Mouse (Mus musculus) megakaryocyte, embryonic 14.5 days (primary cell): ENCODE data around the gene Gtf2ird1. TPM values are rescaled to one million over a fixed set of nuclear protein-coding genes. Genes with fewer than 3 reads are reported as not detected.

Experiments
- H3K27me3 ChIP-seq: replicated peaks from 2 replicates; pipeline ENCODE3; 2012; ENCODE audit warnings: inconsistent platforms
- H3K36me3 ChIP-seq: replicated peaks from 2 replicates; pipeline ENCODE3; 2012; ENCODE audit warnings: low read length, inconsistent platforms, mixed read lengths
- H3K4me1 ChIP-seq: 2 replicates; pipeline ENCODE4 v1.6.1; 2012; ENCODE audit warnings: inconsistent platforms
- H3K4me3 ChIP-seq: replicated peaks from 2 replicates; pipeline ENCODE3; 2012; ENCODE audit warnings: moderate library complexity, mild to moderate bottlenecking, inconsistent platforms
- H3K9me3 ChIP-seq: 2 replicates; pipeline ENCODE4 v1.6.1; 2012; ENCODE audit warnings: inconsistent platforms
- FLI1 ChIP-seq: IDR thresholded peaks from 2 replicates; pipeline ENCODE4 v1.6.1; 2012; ENCODE audit warnings: low read length, inconsistent platforms, mixed read lengths
- GATA1 ChIP-seq: IDR thresholded peaks from 3 replicates; pipeline ENCODE4 v1.6.1; 2012; ENCODE audit warnings: mixed read lengths, low read length, inconsistent platforms, borderline replicate concordance
- polyA plus RNA-seq: library from polyadenylated mRNA; stranded (reverse); fragments of >175 nt; gene quantifications from 2 replicates; pipeline ENCODE4 v1.2.3, GENCODE M21; 2012; ENCODE audit warnings: low replicate concordance; ENCODE audit not compliant: insufficient read depth

The Gtf2ird1 gene
- polyA plus RNA-seq, 1 experiment: 32.1 TPM

DNA sequence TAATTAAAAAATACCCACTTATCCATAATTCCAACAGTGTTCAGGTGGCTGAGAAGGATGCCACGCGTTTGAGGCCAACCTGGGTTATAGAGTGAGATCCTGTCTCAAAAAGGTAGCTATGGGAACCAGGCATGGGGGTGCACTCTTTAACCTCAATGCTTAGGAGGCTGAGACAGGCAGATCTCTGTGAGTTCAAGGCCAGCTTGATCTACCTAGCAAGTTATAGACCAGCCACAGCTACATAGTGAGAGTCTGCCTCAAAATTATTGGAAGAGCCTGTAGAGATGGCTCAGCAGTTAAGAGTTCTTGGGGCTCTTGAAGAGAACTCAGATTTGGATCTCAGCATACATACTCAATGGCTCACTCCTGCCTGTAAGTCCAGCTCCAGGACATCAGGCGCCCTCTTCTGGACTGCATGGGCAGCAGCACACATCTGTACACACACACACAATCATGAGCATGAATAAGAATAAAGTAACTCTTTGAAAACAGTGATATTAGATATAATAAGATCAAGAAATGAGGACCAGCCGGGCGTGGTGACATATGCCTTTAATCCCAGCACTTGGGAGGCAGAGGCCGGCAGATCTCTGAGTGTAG is 18.6 kb upstream of the Gtf2ird1 start:
- no peaks in the 10 kb centered on the region for H3K27me3 ChIP-seq
- H3K9me3 ChIP-seq: peaks cover 14% of the 10 kb centered on the region
- H3K36me3 ChIP-seq: no peaks in the 10 kb centered on the region
- no peaks in the 10 kb centered on the region; the same call in 1 of the 2 replicates for H3K4me1 ChIP-seq
- TF ChIP-seq FLI1: no peak
- TF ChIP-seq GATA1: no peak
- no peak overlapping the region for H3K4me3 ChIP-seq

DNA sequence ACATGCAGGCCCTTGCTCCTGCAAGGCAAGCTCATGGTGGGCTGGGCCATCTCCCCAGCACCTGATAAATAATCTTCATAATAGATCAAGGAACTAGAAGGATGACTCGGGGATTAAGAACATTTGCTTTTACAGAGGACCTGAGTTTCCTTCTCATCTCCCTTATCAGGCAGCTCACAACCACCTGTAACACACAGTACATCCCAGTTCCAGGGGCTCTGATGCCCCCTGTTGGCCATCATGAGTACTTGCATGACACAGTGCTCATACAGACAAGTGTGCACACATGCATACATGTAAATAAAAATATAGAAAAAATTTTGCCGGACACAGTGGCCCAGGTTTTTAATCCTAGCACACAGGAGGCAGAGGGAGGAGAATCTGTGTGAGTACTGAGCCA is 17.4 kb upstream of the Gtf2ird1 start:
- Histone ChIP-seq H3K9me3 (peaks cover 14% of the 10 kb centered on the region), H3K27me3 (peaks cover under 1% of the 10 kb centered on the region), H3K36me3 (no peaks in the 10 kb centered on the region), H3K4me1 (no peaks in the 10 kb centered on the region; the same call in 1 of the 2 replicates), H3K4me3 (no peak overlapping the region)
- TF ChIP-seq FLI1 (no peak), GATA1 (no peak)

DNA sequence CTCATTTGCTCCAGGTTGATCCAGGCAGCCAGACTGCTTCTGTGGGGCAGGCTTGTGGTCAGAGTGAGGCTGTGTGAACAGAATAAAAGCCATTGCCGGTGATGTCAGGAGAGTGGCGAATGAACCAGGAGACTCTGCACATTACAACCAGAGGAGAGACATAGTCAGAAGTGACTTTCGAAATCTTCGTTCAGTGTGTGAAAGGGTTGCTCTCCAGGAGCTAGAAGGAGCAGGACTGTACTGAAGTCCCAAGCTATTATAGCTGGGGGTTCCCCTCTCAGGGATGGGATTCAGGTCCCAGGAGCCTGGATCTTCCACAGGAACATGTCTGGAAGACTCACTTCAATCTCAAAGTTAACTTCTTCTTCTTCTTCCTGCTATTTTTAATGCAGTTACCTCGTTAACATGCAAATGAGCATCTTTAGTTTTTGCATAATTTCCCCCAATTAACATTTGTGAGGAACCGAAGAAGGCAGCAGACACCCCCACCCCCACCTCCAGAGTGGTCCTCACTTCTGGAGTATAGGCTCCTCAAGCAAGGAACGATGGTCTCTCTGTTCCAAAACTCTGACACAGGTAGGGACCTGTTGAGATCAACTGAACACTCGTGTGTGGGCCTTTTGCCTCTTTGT is 14.1 kb upstream of the Gtf2ird1 start:
- Histone ChIP-seq H3K4me3 (no peak overlapping the region), H3K9me3 (peaks cover 6% of the 10 kb centered on the region), H3K36me3 (no peaks in the 10 kb centered on the region), H3K4me1 (peaks cover 16% of the 10 kb centered on the region), H3K27me3 (peaks cover 4% of the 10 kb centered on the region)
- TF ChIP-seq FLI1 (no peak), GATA1 (no peak)

DNA sequence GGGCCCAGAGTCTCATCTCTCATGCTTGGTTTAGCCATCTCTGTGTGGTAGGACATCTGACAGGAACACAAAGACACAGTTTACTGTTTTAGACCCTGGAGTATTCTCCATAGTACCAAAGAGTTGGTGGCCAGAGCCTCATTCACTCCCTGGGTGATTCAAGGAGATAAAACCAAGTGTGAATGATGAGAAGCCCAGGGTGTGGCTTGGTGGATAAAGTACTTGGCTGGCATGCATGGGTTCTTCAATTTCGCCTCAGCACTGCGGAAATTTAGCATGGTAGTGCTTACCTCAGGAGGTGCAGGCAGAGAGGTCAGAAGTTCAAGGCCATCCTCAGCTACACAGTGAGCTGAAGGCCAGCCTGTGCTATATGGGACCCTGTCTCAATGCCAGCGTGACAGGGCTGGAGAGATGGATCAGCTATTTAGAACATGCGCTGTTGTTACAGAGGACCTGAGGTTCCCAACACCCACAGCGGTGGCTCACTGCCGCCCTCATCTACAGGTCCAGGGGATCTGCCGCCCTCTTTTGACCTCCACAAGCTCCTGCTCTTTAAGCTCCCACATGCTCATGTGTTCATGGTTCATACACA is 13.1 kb upstream of the Gtf2ird1 start:
- Histone ChIP-seq H3K36me3 (no peaks in the 10 kb centered on the region), H3K27me3 (peaks cover 4% of the 10 kb centered on the region), H3K9me3 (no peaks in the 10 kb centered on the region), H3K4me1 (peaks cover 16% of the 10 kb centered on the region), H3K4me3 (no peak overlapping the region)
- TF ChIP-seq FLI1 (no peak), GATA1 (no peak)

DNA sequence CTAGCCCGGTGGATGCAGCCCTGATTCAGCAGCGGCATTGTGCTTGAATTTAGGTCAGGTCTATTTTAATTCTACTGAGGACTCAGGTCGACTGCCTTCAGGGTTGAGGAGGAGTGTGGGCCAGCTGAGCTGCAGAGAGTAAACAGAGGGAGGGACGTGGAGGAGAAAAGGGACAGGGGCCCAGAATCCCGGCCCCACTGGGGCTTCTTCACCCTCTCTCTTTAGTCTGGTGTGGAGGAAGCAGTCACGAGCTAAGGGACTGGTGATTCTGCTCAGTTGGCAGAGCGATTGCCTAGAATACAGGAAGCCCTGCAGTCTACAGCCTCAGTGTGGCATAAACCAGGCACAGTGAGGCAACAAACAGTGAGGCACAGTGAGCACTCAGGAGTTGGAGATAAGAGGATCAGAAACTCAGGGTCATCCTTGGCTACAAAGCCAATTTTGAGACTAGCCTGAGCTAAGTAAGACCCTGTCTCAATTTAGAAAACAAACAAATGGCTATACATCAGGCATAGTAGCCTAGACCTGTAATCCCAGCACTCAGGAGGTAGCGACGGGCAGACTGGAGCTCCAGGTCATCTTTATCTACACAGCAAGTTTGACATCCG is 11.7 kb upstream of the Gtf2ird1 start:
- Histone ChIP-seq H3K36me3 (no peaks in the 10 kb centered on the region), H3K4me1 (peaks cover 16% of the 10 kb centered on the region), H3K4me3 (no peak overlapping the region), H3K9me3 (no peaks in the 10 kb centered on the region), H3K27me3 (peaks cover 4% of the 10 kb centered on the region)
- TF ChIP-seq FLI1 (no peak), GATA1 (no peak)

DNA sequence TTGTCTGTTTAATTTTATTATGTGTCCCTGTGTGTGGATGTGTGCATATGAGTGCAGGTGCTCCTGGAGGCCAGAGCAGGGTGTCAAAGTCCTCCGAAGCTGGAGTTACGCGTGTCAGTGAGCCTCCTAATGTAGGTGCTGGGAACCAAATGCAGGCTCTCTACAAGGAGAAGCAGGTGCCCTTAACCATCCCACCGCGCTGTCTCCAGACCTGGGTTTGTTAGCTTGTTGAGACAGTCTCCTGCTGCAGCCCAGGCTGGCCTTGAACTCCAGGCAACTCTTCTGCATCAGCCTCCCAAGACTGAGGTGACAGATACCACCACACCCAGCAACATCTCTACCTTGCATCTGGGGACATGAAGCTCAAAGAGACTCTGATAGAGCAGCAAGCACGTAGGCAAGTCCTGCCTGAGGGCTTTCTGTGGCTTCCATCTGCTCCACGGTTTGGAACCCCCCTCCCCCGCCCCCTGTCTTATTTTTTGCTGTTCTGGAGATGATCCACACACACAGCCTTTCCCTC is 10.6 kb upstream of the Gtf2ird1 start:
- Histone ChIP-seq H3K4me3 (no peak overlapping the region), H3K27me3 (peaks cover 9% of the 10 kb centered on the region), H3K36me3 (no peaks in the 10 kb centered on the region), H3K4me1 (peaks cover 16% of the 10 kb centered on the region), H3K9me3 (no peaks in the 10 kb centered on the region)
- no peak for TF ChIP-seq GATA1
- TF ChIP-seq FLI1: no peak

DNA sequence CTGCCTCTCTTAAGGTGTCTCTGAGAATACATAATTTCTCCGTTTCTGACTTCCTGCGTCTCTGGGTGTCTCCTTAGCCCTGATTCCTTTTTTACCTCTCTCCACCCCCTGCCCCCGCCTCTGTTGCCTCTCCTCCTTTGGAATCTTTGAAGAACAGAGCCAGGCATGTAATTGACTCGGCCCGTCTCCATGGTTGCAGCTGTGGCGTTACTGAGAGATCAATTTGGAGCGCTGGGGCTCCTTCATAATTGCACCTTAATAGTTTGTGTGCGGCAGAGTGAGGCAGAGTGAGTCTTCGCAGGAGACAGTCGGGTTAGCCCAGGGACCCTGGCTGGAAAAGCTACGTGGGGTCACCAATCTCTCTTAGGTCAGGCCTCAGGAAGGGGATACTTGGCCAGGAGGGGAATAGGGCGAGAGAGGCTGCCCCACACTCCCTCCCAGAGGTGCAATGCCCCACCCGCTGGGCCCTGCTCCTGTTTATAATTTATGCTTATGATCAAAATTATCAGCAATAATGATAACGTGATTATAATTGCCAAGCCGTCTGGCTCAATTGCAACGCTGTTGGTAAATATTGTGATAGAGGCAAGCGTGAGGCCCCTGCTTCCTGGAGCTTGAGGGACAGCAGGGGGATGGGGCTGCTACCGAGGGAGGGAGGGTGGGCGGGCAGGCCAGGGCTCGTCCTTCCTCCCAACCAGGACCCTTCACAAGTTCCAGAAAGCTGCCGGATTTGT is 9.9 kb upstream of the Gtf2ird1 start:
- Histone ChIP-seq H3K27me3 (peaks cover 11% of the 10 kb centered on the region), H3K36me3 (no peaks in the 10 kb centered on the region), H3K4me1 (peaks cover 16% of the 10 kb centered on the region), H3K9me3 (no peaks in the 10 kb centered on the region), H3K4me3 (no peak overlapping the region)
- no peak for TF ChIP-seq GATA1
- TF ChIP-seq FLI1: no peak

DNA sequence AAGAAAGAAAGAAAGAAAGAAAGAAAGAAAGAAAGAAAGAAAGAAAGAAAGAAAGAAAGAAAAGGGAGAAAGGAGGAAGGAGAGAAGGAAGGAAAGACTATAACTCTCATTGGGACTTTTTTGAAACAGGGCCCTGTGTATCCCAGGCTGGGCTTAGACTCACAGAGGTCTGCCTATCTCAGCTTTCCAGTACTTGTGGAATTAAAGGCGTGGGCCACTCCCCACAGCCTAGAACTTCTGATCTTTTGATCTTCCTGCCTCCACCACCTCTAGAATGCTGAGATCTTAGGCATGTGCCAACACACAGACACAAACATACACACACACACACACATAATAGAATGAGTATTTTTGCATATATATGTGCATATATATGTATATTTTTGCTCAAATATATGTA is 8.7 kb upstream of the Gtf2ird1 start:
- no peak for TF ChIP-seq GATA1
- no peak for TF ChIP-seq FLI1
- H3K4me3 ChIP-seq: no peak overlapping the region
- H3K27me3 ChIP-seq: peaks cover 11% of the 10 kb centered on the region
- H3K9me3 ChIP-seq: no peaks in the 10 kb centered on the region
- H3K36me3 ChIP-seq: no peaks in the 10 kb centered on the region
- peaks cover 16% of the 10 kb centered on the region for H3K4me1 ChIP-seq

DNA sequence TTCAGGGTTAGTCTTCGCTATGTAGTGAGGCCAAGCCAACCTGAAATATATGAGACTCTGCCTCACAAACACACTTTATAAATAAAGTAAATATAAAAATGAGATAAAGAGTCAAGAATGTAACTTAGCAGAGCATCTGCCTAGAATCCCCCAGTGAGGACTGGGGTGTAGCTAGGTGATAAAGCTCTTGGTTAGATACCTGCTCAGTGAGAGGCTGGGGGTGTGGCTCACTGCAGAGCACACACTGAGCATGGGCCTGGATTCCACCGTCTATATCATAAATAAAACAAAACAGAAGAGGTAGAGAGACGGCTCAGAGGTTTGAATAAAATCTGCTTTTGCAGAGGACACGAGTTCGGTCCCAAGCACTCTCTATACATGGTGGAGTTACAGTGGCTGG is 7.7 kb upstream of the Gtf2ird1 start:
- no peaks in the 10 kb centered on the region for H3K36me3 ChIP-seq
- H3K9me3 ChIP-seq: no peaks in the 10 kb centered on the region
- H3K4me3 ChIP-seq: no peak overlapping the region
- peaks cover 16% of the 10 kb centered on the region for H3K4me1 ChIP-seq
- H3K27me3 ChIP-seq: peaks cover 11% of the 10 kb centered on the region
- TF ChIP-seq FLI1 (no peak), GATA1 (no peak)

DNA sequence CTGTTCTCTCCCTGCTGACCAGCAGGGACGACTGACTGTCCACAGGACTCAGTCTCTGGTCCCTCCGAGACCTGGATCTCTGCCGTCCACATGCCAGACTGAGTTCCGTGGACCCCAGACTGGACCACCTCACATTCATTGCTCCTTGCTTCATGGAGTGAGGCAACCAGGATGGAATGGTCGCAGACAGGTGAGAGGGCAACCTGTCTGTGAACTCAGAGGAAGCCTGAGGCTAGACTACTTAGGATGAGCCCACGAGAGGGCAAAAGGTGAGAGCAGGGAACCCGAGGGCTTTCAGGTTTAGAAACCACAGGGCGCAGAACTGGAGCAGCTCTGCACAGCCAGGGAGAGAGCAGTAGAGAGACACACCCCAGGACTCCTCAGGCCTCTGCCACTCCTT is 6.2 kb upstream of the Gtf2ird1 start:
- H3K36me3 ChIP-seq: no peaks in the 10 kb centered on the region
- peaks cover 14% of the 10 kb centered on the region for H3K4me1 ChIP-seq
- no peak overlapping the region for H3K4me3 ChIP-seq
- no peaks in the 10 kb centered on the region for H3K9me3 ChIP-seq
- TF ChIP-seq FLI1 (no peak), GATA1 (no peak)
- peaks cover 11% of the 10 kb centered on the region for H3K27me3 ChIP-seq
